Mouse (Mus musculus) neural tube, embryonic 10.5 days (tissue): ENCODE measurements around the gene Gm17409.

Experiments used
- DNase-seq: peaks from one replicate; pipeline ENCODE4 v3.0.0-alpha.2; 2017; ENCODE audit warnings: low spot score; ENCODE audit errors: extremely low spot score

Gene Gm17409

DNA sequence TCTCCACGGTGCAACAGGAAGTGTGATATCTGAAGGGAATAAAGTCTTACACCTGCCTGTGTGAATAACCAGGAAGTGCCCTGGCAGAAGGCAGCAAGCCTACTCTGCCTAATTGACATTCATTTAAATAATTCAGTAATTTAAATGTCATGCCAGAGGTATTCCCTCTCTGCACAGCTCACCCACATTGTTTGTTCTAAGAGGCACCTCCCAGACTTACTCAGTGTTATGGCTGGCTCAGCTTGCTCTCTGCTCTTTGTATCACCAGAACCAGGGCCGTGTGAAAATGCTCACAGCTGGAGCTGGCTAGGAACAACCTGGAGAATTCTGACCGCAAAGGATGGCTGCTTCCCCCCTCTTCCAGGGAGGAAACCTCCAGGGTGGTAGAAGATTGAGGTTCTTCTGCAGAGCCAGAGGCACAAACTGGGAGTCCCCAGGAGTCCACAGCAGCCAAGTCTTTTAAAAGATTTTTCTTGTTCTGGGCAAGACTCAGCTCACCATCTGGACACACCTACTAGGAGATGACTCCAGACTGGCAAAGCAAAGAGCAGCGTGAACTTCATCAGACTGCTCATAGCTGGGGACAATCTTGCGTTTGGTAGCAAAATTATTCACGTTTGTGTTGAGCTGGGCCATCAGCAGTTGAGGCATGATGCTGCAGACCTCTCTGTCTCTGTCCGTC is 14.5 kb downstream of the Gm17409 start:
- no peak for DNase-seq

DNA sequence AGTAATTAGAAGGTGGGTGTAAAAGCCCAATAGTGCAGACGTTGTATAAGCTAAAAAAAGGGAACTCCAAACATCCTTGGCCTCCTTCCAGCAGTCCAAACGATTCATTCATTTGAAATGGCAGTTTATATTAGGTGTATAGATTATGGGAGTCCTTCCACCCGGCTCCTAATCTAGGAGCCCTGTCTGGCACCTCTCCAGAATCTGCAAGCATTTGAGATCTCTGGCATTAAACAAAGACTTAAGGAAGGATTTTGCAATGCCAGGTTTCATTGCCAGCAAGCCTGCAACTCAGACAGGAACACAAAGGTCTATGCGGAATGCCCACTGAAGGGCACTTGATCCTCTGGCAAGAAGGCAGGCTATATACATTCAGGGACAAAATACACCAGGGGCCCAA is 15.2 kb downstream of the Gm17409 start:
- no peak for DNase-seq

- DNase-seq, result no peak
These were observed 15.8 kb downstream of the Gm17409 start for GRCm38 (mm10) chr2:58485683-58486082.

- no peak for DNase-seq
These were observed 16.7 kb downstream of the Gm17409 start for GRCm38 (mm10) chr2:58486441-58487278.

DNA sequence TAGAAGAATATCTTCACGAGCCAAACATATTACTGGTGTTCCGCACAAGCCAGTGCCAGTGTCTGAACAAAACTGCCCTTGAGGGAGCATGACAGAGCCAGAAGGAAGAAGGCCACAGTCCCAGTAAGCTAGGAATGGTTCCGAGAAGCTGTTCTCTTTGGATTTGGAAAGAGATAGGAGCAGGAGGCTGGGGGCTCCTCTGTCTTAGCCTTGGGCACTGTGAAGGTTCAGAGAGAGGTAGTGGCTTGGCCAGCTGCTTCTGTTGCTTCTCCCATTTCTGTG is 17.3 kb downstream of the Gm17409 start:
- no peak for DNase-seq

GRCm38 (mm10) chr2:58488404-58488803 is 18.5 kb downstream of the Gm17409 start:
- no peak for DNase-seq

DNA sequence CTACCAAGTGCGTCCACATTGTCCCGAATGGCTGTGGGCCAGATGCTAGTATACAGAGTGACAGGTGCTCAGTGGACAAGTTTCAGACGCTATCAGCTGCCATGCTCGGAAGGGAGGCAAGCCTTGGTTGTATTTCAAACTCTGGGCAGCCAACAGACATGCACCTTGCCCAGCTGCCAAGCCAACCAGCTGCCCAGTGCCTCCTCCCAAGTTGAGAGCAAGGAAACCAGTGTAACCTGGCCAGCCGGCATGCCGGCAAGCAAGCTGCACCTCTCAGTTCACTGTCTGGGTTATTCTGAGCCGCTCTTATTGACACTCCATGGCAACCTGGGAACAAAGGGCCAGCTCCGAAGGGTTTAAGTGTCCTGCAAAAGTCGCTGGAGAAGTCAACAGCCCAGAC is 19.4 kb downstream of the Gm17409 start:
- DNase-seq, result no peak

DNA sequence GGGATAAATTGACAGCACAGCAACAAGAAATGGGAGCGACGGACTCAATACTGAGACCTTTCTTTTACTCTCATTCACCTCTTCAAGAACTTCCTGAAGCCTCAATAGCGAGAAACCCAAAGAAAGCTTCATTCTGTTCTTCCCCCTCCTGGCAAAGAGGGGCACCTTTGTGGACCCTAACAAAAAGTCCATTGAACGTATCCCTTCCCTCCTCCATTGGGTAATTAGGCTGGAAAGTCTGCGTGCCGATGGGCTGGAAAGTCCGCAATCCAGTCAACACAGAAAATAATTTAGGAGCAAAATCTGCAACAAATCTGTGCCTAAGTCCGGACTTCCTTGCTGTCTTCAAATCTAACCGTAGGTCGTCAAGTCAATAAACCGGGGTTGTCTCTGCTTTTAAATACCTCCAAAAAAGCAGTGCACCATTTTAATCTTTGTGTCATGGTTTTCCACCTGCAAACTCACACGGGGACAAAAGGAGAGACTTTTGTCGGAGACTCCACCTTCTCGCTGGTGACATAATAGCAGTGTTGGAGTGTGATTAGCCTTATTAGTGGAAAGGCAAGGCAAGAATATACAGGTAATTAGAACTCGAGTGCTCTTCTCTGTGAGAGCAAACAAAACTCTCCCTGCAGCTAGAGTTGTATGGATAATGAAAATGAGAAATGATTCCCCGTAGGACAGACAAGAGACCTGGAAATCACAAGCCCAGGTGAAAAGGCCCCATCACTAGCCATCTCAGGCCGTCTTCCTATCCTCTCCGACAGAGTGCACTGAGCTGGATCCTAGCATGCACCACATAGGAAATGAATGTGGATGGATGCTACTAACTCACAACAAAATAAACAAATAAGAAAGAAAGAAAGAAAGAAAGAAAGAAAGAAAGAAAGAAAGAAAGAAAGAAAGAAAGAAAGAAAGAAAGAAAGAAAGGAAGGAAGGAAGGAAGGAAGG is 24.0 kb downstream of the Gm17409 start:
- no peak for DNase-seq

DNA sequence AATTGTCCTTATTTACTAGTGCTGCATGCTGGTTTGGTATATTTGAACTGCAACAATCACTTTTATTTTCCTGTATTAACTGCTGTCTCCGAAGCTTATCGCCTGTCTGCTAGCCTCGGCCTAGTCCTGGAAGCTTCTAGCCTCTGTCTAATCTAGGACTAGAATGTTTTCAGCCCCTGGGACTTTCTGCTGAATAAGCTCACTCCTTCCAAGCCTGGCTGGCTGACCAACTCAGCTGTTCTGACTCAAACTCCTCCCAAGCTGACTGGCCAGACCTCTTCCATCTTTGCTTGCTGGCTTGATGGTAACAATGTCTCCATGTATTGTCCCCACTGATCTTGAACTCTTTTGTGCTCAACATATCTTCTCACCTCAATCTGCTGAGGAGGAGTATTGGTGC is 25.4 kb downstream of the Gm17409 start:
- DNase-seq, result no peak

DNA sequence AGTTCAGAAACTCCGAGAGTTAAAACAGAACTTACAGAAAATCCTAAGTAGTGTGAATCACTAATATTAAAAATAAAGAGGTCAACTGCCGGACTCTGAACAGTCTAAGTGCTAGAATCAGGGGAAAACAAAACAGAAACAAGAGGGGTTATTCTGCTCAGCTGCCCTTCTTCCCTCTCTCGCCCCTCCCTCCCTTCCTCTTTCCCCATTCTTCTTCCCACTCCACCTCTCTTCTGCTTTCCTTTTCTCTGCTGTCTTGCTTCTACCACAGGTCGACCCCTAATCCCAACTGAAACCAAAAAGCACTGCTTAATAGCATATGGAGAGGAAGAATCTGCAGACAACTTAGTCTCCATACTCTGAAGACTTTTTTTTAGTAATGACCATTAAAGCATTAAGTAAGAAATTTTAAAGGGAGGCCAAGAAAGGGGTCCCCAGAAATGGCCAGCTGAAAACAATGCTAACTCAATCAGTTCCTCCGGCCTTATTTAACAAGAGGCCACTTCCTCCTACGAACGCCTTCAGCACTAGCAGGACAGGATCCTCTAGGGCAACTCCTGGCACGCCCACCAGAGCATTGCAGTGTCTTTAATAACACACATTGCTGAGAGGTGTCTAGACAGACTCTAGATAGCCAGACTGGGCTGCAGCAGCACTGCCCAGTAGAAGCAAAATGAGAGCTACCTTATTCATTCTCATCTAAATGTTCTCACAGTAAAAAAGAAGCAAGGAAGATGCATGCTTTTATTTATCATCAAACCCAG is 26.9 kb downstream of the Gm17409 start:
- no peak for DNase-seq

DNA sequence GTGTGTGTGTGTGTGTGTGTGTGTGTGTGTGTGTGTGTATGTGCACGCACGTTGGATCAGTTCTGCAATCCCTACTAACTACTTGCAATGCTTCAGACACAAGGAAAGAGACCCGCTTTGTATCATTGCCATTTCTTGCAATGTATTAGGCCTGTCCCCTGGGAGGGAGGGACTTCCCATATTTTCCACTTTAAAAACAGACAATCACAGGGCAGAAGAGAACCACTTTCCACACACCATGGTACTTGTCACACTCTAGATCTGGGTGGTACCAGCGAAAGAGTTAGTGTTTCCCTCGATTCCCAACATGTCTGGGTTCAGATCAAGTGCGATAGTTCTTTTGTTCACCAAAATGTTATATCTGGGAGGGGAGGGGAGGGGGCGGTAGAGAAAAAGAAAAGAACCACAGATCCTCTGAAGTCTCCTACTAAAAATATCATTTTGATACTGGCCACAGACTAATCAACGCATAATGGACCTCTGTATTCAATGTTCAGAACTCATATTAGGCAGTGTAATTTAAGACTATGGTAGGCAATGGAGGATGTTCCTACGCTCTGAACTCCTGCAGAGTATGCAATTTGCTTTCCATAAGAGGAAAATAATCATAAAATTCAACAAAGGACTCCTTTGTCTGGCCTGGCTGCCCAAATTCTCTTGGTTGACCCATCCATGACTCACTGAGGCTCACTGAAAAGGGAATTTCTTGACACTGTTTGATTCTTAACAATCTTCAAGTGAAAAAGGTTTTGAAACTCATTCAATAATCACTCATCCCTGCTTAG is 35.6 kb downstream of the Gm17409 start:
- no peak for DNase-seq

DNA sequence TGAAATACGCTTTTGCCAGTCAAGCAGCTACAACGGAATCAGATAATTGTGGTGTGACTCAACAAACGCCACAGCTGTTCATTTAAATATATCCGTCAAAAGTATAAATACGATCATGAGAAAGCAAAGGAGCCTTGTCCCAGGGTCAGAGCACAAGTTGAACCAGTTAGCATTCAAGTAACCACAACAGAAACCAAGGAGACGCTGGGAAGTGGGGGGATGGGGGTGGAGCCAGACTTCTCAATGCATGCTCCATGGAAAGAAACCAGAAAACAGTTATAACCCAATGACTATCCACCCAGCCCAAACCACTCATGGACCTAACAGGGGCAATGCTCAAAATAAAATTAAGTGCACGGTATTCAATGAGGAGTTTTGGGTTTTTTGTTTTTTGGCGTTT is 40.3 kb downstream of the Gm17409 start:
- no peak for DNase-seq

- DNase-seq, result no peak
These were observed 43.3 kb downstream of the Gm17409 start for GRCm38 (mm10) chr2:58513212-58513611.

DNA sequence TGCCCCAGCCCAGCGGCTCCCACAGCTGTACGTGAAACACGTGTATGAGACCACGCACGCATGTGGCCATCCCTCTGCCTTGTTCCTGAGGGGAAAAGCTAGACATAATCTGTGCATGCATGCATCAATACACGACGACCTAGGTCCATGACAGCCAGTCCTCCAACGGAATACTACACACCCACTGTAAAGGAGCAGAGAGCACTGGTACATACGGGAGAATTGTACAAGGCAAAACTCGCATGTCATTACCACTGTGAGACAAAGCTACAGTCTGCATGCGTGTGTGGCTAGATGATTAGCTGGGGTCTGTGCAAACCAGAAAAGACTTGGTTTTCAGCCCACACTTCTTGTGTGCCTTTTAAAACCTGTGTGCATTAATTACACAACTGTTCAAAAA is 44.6 kb downstream of the Gm17409 start:
- DNase-seq, result no peak

DNA sequence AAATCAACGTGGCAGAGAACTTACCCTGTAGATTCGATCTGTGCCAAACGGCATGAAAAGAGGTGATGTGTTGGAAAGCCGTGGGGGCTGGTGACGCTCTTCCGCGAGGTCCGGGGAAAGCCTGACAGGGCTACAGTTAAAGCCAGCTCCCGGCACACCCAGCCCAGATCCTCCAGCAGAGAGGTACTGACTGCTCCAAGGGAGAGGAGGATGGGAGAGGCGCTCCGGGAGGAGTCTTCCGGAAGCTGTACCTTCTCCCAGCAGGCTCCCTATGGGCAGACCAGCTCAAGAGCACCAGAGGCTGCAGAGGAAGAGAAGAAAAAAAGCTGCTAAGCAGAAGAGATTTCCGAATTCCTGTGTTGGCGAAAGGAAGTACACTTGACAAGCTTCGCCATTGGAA is 46.1 kb downstream of the Gm17409 start:
- DNase-seq, result no peak

- DNase-seq, result no peak
These were observed 47.0 kb downstream of the Gm17409 start for GRCm38 (mm10) chr2:58516920-58517319.

DNA sequence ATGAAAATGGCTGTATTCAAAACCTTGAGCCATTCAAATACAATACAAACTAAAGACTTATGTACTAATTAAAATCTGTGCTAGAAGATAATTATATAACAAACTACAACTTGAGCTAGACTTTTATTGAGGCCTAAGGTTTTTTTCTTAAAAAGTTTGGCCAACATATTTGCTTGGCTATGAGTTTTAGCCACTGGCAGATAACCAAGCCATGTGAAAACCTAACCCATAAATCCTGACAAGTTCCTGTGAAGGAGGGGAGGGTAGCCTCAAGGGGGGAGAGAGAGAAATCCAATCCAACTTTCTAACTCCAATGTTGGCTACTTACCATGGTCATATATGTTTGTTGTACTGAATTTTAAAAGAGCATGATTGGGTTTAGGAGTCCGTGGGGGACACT is 48.6 kb downstream of the Gm17409 start:
- no peak for DNase-seq
